Mouse (Mus musculus) fat pad, adult 2 months (tissue): ENCODE measurements around the gene Arhgef28.
"Not testable (repeated sequence)": the region's sequence is repeated elsewhere in the genome, so short reads cannot be mapped to it uniquely, and the experiment has no call there.

Experiments
- DNase-seq: peaks from one replicate; pipeline ENCODE4 v3.0.0-alpha.2; 2011; ENCODE audit warnings: low read depth, low spot score; ENCODE audit errors: extremely low read depth

The Arhgef28 gene

DNA sequence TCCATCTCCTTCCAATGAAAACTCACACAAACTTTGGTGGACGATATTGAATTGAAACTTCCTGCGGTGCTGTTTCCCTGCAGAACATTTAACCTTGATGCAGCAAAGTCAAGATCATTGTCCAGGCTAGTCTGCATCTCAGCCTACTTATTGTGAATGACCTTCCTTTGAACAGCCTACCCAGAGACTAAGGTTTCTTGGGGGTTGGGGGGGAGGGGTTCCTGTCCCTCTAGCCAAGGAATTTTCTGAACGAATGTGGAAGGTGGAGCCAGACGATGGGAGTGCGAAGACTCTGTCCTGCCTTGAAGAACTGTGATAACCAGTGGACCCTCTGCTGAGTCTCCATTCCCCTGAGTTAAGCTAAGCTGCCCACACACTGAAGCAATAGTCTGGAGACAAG is 80.6 kb downstream of the Arhgef28 start:
- no peak for DNase-seq

DNA sequence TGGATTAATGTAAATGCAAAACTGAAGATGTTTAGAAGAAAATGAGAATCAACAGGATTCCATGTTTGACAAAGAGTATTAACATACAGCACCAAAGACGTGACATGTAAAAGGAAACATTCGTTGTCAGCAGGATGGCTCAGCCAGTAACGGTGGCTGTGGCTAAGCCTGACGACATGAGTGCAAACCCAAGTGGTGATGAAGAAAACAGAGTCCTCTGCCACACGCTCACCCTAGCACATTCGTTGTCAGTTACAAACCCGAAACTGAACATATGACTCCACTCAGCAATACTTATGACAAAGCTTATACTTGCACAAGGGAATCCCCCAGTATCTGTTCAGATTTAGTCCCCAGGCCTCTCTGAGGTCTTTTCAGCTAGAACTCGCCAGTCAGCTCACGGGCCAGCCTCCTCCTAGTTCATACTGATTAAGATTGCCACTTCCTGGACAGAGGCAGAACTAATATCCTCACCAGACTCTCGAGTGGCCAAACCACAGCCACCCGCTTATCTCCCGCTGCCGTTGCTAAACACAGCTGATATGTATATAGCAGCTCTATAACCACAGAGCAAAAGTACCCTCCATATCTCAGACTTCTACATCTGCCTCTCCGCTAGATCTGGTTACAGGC is 82.0 kb downstream of the Arhgef28 start:
- no peak for DNase-seq

DNA sequence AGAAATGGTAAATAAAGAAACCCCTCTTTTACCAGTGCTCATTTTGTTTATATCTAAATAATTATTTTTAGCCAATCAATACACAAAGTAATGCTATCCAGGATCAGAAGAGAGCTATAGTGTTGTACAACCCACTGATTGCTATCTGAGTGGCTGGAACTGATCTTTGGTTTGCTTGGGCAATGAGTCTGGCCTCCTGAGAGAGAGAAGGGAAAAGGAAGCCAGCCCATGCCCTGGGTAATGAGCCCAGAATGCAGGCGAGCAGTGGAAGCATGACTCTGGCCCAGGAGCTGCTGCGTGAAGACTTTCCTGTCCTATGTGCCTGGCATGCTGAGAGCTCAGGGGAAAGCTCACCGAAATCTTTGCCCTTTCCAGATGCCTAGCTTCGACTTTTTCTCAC is 83.5 kb downstream of the Arhgef28 start:
- no peak for DNase-seq

DNA sequence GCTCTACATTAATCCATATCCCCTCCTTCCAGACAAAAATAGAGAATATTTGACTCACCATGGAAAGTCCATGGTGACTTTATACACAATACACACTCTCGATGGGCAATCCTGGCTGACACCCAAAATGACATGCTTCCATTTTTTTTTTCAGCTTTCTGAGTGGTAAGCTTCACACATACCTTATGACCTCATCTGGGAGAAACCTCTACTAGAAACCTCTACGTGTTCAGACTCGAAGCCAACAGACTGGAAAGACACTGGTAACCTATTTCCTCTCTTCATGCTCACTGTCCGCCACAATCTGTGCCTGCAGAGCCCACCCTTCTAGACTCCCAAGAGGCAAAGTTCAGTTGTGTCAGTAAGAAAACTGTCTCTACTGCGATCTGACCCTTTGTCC is 84.2 kb downstream of the Arhgef28 start:
- DNase-seq, result no peak

DNA sequence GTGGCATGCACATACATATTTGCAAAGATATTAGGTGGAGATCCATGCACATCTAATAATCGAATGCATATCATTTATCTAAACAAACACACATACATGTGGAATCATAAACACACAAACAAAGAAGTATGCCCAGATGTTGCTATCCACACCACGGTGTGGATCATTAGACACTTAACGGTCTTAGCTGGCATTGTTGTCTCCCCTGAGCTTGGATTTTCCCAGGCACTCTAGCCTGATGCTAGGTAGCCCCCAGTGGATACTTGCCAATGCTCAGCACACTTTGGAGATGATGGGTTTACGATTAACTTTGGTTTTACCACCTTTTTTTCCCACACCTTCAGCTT is 85.1 kb downstream of the Arhgef28 start:
- no peak for DNase-seq

DNA sequence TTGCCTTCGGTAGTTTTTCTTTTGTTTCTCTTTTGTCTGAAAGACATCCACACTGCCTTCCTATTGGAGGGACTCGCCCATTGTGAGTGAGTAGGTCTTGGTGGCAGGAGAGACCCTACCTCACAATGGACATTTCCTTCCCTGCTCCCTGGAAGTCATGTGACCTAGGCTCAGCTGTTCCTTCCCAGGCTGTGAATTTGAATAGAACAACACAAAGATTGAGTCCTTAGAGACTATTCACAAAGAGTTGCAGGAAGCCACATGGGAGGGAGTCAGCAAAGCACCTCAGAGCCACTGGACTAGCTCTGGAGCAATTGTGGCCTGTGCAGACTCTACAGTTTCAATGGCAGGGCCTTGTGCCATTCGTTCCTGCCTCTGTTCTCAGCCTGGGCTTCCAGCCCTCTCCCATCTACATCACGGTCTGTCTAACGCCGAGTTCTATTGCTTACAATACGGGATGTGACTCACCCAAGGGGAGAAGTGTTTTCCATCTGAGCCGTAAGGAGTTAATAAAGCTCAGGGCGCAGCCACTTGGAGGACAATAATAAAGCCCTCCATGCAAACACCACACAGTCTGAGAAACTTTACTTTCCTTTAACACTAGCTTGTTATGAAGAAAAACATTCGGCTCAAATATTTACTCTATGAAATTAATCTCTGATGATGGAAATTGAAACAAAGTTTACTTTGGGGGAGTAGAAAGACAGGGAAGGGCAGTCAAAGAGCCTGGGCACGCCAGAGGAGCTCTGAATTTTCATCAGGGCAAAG is 85.7 kb downstream of the Arhgef28 start:
- no peak for DNase-seq

DNA sequence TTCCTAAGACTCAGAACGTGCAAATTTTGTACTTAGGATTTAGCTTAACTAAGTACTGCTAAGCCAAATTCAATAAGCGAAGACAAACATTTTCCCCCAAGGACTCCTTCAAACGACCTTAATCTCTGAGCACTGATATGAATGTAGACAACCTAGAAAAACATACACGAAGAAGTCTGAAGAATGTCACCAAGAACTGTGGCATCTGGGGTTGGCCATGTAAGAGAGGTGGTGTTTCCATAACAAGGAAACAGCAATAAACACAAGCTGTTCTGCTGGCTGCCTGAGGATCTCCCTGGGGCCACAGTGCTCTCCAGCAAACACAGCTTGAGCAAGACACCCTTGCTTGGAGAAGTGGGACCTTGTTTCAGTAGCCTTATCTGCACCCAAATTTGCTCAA is 87.9 kb downstream of the Arhgef28 start:
- DNase-seq, result no peak

DNA sequence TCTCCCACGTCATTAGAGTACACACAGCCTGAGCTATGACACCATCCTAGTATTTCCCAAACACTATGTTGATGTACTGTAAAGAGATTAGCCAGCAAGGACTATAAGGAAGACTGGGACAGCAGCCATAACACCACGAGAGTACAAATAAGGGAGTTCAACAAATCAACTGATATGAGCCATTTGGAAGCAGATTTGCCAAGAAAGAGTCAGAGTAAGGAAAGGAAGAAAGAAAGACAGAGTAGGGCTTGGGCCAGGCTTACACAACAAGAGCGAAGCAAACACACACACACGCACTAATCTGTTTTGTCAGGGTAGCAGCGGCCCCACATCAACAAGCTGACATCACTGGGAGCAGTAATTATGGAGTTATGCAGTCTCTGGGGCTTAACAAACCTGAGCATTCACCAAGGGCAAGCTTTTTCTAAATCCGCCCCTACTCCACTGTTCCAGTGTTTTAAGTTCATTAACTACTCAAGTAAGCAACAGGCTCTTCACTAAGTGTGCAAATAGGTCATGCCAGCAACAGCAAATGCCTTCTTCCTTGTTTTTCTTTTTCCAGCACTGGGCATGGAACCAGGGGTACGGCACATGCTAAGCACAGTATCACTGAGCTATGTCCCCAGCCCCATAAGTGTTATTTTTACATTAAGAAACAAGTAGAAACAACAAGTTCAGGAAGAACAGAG is 88.5 kb downstream of the Arhgef28 start:
- no peak for DNase-seq

DNA sequence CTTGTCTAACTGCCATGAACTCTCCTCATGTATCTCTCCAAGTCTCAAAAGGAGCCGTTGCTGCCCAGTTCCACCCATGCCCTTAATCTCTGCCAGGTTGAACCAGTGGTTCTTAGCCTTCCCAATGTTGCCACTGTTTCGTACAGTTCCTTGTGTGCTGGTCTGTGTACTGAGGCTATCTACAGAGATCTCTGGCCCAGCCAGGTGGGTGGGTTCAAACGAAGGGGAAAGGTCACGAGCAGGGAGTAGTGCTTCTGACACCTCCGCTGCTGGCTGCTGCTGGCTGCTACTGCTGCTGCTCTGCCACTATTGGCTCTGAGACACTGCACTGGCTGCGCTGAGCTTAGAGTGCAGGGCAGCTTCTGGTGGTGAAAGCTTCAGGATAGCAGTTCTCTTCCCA is 90.6 kb downstream of the Arhgef28 start:
- DNase-seq, result no peak

DNA sequence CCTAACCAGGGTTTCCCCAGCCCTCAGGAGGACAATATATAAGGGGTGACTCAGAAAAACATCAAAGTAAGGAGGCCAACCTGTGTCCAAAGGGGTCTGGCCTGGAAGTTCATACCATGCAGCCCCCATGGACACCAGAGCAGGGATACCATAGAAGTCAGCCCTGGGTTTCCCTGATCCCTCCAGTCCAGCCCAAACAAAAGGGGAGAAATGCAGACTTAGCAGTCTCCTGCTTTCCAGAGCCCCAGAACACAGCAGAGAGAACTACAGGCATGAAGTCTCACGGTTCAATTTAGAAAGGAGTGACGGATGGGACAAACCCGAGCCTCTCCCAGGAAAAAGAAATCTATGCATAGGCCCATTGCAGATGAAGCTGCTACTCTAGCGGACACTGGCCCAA is 91.2 kb downstream of the Arhgef28 start:
- DNase-seq, result no peak

DNA sequence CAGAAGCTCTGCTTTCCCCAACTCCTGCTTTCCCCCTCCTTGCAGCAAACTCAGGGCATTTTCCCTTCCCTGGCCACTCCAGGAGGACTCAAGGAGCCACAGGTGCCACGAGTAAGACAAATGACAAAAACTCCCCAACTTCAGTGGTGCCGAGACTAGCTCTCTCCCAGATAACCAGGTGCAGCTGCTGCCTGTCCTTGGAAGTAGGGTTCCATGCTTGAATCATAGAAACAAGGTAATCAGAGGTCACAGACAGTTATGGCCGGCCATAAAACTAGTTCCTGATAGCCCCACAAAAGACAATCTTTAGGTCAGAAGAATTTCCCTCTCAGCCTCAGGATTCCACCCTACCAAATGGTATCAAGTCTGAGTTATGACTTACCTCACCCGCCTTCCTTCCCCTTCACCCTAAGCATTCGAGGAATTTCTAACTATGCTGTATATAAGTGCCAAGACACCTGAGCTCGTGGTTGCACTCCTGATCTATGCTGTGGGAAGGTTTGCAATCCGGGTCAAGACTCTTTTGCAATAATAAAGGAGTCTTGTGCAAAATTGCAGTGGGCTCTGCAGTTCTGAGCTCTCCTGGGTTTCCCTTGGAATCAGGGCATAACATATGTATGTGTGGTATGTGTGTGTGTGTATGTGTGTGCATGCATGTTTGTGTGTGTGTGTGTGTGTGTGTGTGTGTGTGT is 93.3 kb downstream of the Arhgef28 start:
- no peak for DNase-seq

DNA sequence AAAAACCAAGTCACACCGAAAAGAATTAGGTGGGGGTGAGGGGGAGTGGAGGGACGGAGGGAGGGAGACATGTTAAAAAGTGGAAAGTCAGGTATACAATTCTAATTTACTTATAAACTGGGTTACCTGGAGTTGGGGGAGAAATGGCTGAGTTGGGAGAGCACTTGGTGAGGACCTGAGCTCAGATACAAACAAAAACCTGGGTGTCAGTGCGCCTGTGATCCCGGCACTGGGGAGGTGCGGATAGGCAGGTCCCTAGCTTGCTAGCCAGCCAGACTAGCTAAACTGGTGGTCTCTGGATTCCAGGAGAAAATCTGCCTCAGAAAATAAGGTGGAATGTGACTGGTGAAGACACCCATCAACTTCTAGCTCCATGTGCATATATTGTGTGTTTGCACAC is 94.7 kb downstream of the Arhgef28 start:
- no peak for DNase-seq

DNA sequence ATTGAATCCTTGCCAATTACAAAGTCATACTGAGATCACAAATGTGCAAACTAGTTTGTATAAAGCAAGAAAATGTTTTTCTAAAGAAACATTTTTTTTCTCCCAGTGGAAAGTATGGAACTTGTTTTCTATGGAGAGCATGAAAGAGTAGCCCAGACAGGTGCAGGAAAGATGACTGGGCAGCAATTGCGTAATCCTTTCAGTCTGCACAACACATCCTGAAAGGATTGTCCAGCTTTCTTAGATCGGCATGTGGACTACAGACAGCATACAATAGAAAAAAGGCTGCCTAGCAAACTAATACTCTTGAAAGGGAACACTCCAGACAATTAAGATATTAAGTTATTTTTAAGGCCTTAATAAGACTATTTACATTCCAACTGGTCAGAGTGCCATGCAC is 95.2 kb downstream of the Arhgef28 start:
- no peak for DNase-seq

DNA sequence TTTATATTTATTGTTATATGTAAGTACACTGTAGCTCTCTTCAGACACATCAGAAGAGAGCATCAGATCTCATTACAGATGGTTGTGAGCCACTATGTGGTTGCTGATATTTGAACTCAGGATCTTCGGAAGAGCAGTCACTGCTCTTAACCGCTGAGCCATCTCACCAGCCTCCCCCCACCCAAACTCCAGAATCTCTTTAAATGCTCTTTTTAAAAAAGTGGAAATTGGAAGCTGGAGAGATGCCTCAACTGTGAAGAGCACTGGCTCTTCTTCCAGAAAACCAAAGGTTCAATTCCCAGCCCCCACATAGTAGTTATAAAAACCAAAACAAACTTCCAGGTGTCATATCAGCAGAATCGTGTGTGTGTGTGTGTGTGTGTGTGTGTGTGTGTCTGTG is 97.8 kb downstream of the Arhgef28 start:
- DNase-seq, result not testable (repeated sequence)

DNA sequence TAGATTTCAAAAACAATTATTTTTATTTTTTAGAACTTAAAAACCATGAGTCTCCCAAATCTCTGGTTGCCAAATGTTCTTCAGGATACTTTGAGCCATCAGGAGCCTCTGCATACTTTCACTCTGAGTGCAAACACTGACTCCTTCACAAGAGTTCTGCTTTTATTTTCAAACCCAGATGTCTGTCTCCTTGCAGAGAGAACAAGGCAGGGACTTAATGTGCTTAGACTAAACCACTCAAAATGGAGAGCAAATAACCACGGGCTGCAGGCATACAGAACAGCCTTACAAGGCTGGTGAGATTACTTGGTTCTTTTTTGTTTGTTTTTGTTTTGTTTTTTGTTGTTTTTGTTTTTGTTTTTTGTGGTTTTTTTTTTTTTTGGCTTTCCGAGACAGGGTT is 98.6 kb downstream of the Arhgef28 start:
- no peak for DNase-seq

DNA sequence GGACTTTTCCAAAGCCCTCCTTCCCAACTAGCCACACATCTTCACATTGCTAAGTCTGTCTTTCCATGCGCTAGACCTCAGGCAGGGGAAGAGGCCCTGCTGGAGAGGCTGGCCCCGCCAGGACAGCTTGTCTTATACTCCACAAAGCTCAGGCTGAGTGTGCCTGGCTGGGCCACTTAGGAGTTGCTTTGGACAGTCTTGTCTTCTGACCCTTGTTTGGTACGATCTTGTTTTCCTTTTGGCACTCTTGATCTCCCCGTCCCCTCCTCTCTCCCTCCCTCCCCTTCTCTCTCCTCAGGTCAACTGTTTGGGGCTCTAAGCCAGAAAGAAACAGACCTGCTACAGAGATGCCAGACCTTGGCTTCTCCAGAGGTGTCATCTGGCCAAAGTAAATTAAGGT is 110.3 kb downstream of the Arhgef28 start:
- no peak for DNase-seq

DNA sequence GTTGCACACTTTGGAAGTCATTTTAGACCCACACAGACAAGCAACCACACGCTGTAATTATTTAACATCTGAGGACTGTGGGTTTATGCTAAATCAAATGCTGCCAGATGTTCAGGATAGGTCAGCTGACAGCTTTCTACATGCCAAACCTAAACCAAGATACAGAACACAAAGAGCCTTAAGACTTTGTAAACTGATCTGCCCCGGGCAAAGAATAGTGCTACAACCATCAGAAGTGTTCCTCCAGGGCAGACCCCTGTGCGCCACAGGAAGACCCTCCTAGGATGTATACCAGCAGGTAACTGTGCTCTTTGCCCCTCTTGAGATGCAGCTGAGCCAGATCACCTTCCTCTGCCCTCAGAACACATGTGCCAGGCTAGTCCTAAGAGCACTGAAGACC is 111.9 kb downstream of the Arhgef28 start:
- no peak for DNase-seq

DNA sequence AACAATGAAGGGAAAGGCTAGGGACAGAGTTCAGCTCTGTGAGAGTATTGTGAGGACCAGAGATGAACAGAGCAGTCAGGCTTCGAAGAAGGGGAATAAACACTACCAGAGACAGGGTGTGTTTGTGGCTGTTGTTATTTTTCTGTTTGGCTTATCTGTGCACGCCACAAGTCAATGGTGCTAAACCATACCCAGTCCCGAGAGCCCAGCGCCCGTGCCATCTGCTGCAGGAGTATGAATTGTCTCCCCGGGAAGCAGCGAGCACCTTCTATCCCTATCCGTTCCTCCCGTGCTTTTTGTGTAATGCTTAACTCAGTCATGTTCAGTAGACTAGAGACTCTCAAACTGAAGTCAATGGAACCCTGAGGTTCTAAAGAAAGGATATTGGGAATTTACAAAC is 112.8 kb downstream of the Arhgef28 start:
- DNase-seq, result no peak

DNA sequence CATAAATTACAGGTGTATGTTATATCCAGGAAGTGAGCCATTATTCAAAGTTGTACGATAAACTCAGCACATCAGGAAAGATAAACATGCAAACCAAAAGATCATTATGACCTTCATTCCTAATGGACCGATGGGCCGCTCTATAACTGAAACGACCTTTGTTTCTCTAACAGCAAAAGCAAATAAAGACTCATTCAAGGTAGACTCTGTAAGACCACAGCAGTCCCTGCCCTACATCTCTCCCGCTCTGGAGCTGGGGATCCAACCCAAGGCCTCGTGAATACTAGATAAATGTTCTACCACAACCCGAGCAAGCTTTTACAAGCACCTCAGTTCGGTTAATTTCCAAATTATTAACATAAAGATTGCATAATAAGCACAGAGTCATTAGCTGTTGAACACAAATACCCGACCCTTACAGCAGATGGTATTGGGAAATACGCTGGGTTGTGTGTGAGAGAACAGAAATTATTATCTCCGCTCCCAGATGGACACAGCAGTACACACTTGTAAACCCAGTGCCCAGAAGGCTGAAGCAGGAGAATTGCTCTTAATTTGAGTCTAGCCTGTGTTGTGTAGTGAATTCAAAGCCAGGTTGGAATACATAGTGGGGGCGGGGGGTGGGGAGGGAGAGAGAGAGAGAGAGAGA is 113.8 kb downstream of the Arhgef28 start:
- no peak for DNase-seq

DNA sequence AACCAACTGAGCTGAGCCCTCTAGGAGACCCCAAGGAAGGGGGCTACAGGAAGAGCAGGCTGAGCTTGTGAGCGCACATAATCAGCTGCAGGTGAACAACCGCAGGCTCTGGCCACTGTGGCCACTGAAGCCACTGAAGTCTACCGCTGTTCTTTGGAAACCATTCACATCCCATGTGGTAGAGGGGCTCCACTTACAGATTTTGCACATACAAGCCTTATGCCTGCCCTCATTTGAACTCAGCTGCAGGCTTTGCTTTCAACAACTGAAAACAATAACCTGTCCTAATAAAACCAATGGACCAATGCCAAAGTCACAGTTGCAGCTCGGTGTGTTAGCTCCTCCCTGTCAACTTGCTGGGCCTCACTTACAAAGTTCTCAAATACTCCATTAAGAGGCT is 126.6 kb downstream of the Arhgef28 start:
- DNase-seq, result no peak

DNA sequence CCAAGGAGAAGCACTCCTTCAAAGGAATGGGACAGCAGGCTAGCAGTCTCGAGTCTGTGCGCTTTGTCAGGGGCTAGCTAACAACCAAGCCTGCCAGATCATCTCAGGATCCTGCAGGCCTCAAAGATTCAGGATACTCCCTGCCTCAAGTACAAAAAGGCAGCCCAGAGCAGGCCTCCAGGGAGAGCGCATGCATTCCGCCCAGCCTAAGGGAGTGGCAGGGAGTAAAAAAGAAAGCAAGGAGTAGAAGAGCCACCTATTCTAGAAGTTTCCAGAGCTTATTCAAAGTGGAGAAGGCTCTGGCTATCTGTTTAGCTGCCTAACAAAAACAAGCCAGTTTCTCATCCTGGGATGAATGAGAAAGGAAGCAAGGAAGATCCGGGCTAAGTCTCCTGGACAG is 128.0 kb downstream of the Arhgef28 start:
- no peak for DNase-seq
